8 mouse cellular contexts compared by ENCODE assay signal in genomic region chr11:106659598-106660295, GRCm38 (mm10). TPM values are rescaled to one million over a fixed set of nuclear protein-coding genes. Genes with fewer than 3 reads are reported as not detected.
A peak's percentile ranks its signal among the peaks of the same experiment; 100 is the strongest.
DNase-seq lines count a peak whose midpoint lies in the region; ATAC-seq and TF ChIP-seq lines count a peak whose summit lies in the region.

No protein-coding gene starts in this region.

- H3K9me3 ChIP-seq in lung, postnatal 0 days (ENCODE audit: low read length) = no peaks in the 10 kb centered on the region

- H3K79me2 ChIP-seq in heart, adult 2 months (replicated peaks; ENCODE audit: control insufficient read depth, insufficient read depth, low read length) = no peaks in the 10 kb centered on the region

- no peak overlapping the region for H3K4me2 ChIP-seq in lung, postnatal 0 days (replicated peaks; ENCODE audit: low read depth, low read length)

- peak; percentile 53 to 76 for DNase-seq in adrenal gland, adult (ENCODE audit: inconsistent age in 2 of 2, low spot score in 1 of 2)
- DNase-seq in adrenal gland, postnatal 25 days = no peak
- DNase-seq in adrenal gland, postnatal 14 days = peak; percentile 49
- peak; percentile 78 to 84 for DNase-seq in heart, adult 2 months
- DNase-seq in kidney, adult 2 months = peak; percentile 90
- DNase-seq in lung, postnatal 0 days (ENCODE audit: low spot score) = peak; percentile 94
- no peak for DNase-seq in cerebellum, postnatal 36 days
- DNase-seq in frontal cortex, postnatal 14 days (ENCODE audit: low spot score in 2 of 2) = no peak

- peak overlapping the region; percentile 94 for H3K27ac ChIP-seq in heart, adult 2 months
- peak overlapping the region; percentile 95 for H3K27ac ChIP-seq in kidney, adult 2 months (ENCODE audit: insufficient read depth, low read depth, low read length)
- peak overlapping the region; percentile 83 for H3K27ac ChIP-seq in lung, postnatal 0 days (ENCODE audit: low read length)

- peaks cover 35% of the 10 kb centered on the region for H3K4me1 ChIP-seq in heart, adult 2 months (ENCODE audit: control insufficient read depth, insufficient read depth, low read length)
- H3K4me1 ChIP-seq in kidney, adult 2 months (ENCODE audit: control insufficient read depth, insufficient read depth, low read length) = peaks cover 13% of the 10 kb centered on the region
- peaks cover 18% of the 10 kb centered on the region; the same call in 1 of the 2 replicates for H3K4me1 ChIP-seq in lung, postnatal 0 days (ENCODE audit: insufficient read depth, low read depth, low read length)

- peak; percentile 15 for TF ChIP-seq POLR2A in heart, adult 2 months (IDR thresholded peaks at IDR 0.05; ENCODE audit: insufficient read depth, low read depth, low read length)
- TF ChIP-seq POLR2A in kidney, adult 2 months (IDR thresholded peaks at IDR 0.05; ENCODE audit: low read depth, low read length) = no peak

- peak; percentile 88 for TF ChIP-seq EP300 in heart, adult 2 months (IDR thresholded peaks at IDR 0.05; ENCODE audit: insufficient read depth, low read depth, low read length)
- peak; percentile 99 for TF ChIP-seq EP300 in lung, postnatal 0 days (IDR thresholded peaks at IDR 0.05)

- 29% methylated on average over 15 of the region's 15 CpGs for WGBS in heart, adult 2 months
- 41% methylated on average over 15 of the region's 15 CpGs for WGBS in kidney, adult 2 months
- WGBS in lung, postnatal 0 days = 21% methylated on average over 15 of the region's 15 CpGs

- peak; percentile 71 for ATAC-seq in lung, postnatal 0 days

- intact Hi-C loops in heart, adult 2 months (cut with DNase I) = loop anchor here (1.0 to 2.0 kb wide), 2 partner anchors 16 to 53 kb away; no protein-coding TSS in a partner anchor

- no peak overlapping the region for H3K9ac ChIP-seq in heart, adult 2 months (ENCODE audit: low read depth, low read length)
- no peak overlapping the region for H3K9ac ChIP-seq in lung, postnatal 0 days (replicated peaks; ENCODE audit: low read depth)

- H3K36me3 ChIP-seq in heart, adult 2 months (ENCODE audit: control insufficient read depth, insufficient read depth, low read length) = peaks cover 27% of the 10 kb centered on the region
- H3K36me3 ChIP-seq in kidney, adult 2 months (ENCODE audit: control insufficient read depth, insufficient read depth, low read length) = no peaks in the 10 kb centered on the region
- H3K36me3 ChIP-seq in lung, postnatal 0 days (ENCODE audit: insufficient read depth, low read length) = no peaks in the 10 kb centered on the region

- H3K27me3 ChIP-seq in heart, adult 2 months (ENCODE audit: control insufficient read depth, insufficient read depth, low read length) = no peaks in the 10 kb centered on the region
- H3K27me3 ChIP-seq in kidney, adult 2 months (replicated peaks; ENCODE audit: control insufficient read depth, insufficient read depth, low read length) = no peaks in the 10 kb centered on the region
- H3K27me3 ChIP-seq in lung, postnatal 0 days (replicated peaks; ENCODE audit: insufficient read depth, low read length) = no peaks in the 10 kb centered on the region

- no peak overlapping the region for H3K4me3 ChIP-seq in heart, adult 2 months
- H3K4me3 ChIP-seq in kidney, adult 2 months (ENCODE audit: insufficient read depth, low read depth, low read length) = no peak overlapping the region
- no peak overlapping the region for H3K4me3 ChIP-seq in lung, postnatal 0 days (ENCODE audit: low read depth, low read length)

- TF ChIP-seq CTCF in heart, adult 2 months (IDR thresholded peaks at IDR 0.05) = no peak
- TF ChIP-seq CTCF in kidney, adult 2 months (conservative IDR thresholded peaks at IDR 0.05; ENCODE audit: insufficient read depth, insufficient read length, low read depth, low read length) = no peak
- TF ChIP-seq CTCF in lung, postnatal 0 days (IDR thresholded peaks at IDR 0.05) = no peak

RNA-seq across cellular contexts. Expression of gene Tex2, which starts 46.5 kb away (rescaled TPM):
- 45.0 and 45.5 TPM in 2 replicates for total RNA-seq in adrenal gland, postnatal 25 days (2021)
- total RNA-seq in adrenal gland, postnatal 14 days (2021) = 40.4 and 44.8 TPM in 2 replicates
- 10 to 100 TPM; 42.5 to 46.8 TPM for total RNA-seq in heart, adult 2 months (2021)
- polyA plus RNA-seq in heart, adult 2 months (2012; rRNA removed) = 17.2 and 27.1 TPM in 2 replicates
- polyA plus RNA-seq in kidney, adult 2 months (2012; rRNA removed) = 33.0 and 37.2 TPM in 2 replicates
- 8.9 and 9.6 TPM in 2 replicates for polyA plus RNA-seq in lung, postnatal 0 days (2015; fragmentation: Nextera tagmentation; extraction: Ambion mirVana)

Comparison
In these comparisons a context has a peak if more than half of its experiments do, and no peak if none do; other contexts are left out.
1. DNase-seq: peak in adrenal gland, adult (2 of 2), adrenal gland, postnatal 14 days (single experiment), heart, adult 2 months (2 of 2), kidney, adult 2 months (single experiment) and lung, postnatal 0 days (single experiment); none in adrenal gland, postnatal 25 days (single experiment), cerebellum, postnatal 36 days (0 of 2) and frontal cortex, postnatal 14 days (0 of 2).
2. Peak in every context shown above with its lines, with median percentiles within 50 percentile points of each other: H3K27ac ChIP-seq.